Mouse (Mus musculus) gastrocnemius, adult 2 months (tissue): ENCODE results near the gene Slc36a2. TPM values are rescaled to one million over a fixed set of nuclear protein-coding genes. Genes with fewer than 3 reads are reported as not detected.
"Not testable (repeated sequence)": the region's sequence is repeated elsewhere in the genome, so short reads cannot be mapped to it uniquely, and the experiment has no call there.

ENCODE experiments used
- DNase-seq: peaks from one replicate; pipeline ENCODE4 v3.0.0; 2022
- H3K27ac ChIP-seq: fragments of 200-600 bp; 2 replicates; pipeline ENCODE4 v1.8.1; 2022; ENCODE audit warnings: mild to moderate bottlenecking
- H3K4me3 ChIP-seq: fragments of 200-600 bp; 2 replicates; pipeline ENCODE4 v1.8.1; 2022; ENCODE audit warnings: mild to moderate bottlenecking, moderate library complexity
- CTCF ChIP-seq: fragments of 200-600 bp; IDR thresholded peaks from 2 replicates; pipeline ENCODE4 v1.8.1; 2022; ENCODE audit warnings: antibody characterized with exemption, mild to moderate bottlenecking, moderate library complexity
- intact Hi-C: fragments of 180-260 bp; cut with DNase I; formaldehyde crosslinking; loops from one replicate; pipeline ENCODE4 v1.15.1; 2025
- total RNA-seq, 2 experiments: library from RNA; stranded (reverse); gene quantifications; 2 replicates each; pipeline ENCODE4 v1.2.3; 2021

The Slc36a2 gene
- total RNA-seq, 2 experiments from 2014 or later: 0.15 to 0.61 TPM

DNA sequence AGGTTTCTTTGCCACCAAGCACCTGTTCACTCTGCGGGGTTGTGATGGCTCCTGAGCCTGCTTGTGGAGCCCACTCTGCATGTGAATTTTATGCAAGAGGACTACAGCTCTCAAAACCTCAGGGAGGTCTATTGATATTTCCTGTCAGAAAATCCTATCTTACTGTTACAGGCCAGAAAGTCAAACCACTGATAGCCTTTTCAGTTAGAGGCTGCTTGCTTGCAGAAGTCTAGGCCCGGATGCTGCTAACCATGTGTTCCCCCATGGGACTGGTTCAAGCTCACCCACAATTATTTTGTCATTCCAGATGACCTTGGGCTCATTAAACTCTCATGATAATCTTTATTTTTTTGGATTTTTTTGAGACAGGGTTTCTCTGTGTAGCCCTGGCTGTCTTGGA lies 67.8 kb downstream of the Slc36a2 start:
- no peak for TF ChIP-seq CTCF
- Histone ChIP-seq H3K27ac (no peak overlapping the region), H3K4me3 (no peak overlapping the region)
- no peak for DNase-seq
- intact Hi-C loops: no loop called here

GRCm38 (mm10) chr11:55116004-55116403 lies 68.9 kb downstream of the Slc36a2 start:
- intact Hi-C loops: no loop called here
- no peak for DNase-seq
- Histone ChIP-seq H3K27ac (no peak overlapping the region), H3K4me3 (no peak overlapping the region)
- TF ChIP-seq CTCF: no peak

GRCm38 (mm10) chr11:55114291-55114690 lies 70.6 kb downstream of the Slc36a2 start:
- intact Hi-C loops: no loop called here
- Histone ChIP-seq H3K4me3 (no peak overlapping the region), H3K27ac (no peak overlapping the region)
- no peak for TF ChIP-seq CTCF
- no peak for DNase-seq

DNA sequence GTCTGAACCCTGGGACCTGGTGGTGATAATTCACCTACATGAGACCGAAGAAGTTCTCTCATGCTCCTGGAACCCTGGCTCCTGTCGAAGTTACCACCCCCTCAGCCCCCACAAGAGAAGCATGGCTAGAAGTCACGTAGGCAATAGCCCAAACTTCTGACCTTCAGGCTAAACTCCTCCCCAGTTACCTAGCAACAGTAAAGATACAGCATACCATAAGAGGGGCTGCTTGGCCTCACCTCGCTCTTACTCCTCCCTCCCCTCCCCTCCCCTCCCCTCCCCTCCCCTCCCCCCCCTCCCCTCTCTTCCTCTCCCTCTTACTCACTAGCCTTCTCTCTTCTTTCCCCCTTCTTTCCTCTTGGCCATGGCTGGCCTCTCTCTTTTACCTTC lies 71.0 kb downstream of the Slc36a2 start:
- DNase-seq, H3K27ac ChIP-seq, intact Hi-C loops, H3K4me3 ChIP-seq: not testable (repeated sequence)

DNA sequence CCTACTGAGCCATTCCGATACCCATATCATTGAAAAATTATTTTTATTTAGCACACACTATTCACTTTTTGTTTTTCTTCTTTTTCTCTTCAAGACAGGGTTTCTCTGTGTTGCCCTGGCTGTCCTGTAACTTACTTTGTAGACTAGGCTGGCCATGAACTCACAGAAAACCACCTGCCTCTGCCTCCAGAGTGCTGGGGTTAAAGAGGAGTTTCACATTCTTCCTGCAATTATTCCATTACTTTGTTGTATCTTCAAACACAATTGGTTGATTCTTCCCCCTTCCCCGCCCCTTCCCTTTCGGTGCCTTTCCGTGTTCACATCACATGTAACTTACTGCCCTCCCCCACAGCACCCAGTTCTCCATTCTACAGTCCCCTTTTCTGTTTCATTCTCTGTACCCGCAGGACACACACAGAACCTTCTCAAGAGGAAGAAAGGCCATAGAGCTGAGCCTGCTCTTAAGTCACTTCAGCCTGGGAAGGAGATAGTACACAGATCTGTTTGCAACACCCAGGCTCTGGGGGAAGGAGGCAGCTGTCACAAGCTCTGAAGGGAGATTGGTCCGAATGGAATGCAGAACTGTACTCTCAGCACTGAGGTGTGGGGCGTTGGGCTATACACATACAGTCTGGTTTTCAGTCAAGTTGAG lies 71.5 kb downstream of the Slc36a2 start:
- Histone ChIP-seq H3K4me3 (no peak overlapping the region), H3K27ac (no peak overlapping the region)
- intact Hi-C loops: no loop called here
- DNase-seq: no peak
- TF ChIP-seq CTCF: no peak

DNA sequence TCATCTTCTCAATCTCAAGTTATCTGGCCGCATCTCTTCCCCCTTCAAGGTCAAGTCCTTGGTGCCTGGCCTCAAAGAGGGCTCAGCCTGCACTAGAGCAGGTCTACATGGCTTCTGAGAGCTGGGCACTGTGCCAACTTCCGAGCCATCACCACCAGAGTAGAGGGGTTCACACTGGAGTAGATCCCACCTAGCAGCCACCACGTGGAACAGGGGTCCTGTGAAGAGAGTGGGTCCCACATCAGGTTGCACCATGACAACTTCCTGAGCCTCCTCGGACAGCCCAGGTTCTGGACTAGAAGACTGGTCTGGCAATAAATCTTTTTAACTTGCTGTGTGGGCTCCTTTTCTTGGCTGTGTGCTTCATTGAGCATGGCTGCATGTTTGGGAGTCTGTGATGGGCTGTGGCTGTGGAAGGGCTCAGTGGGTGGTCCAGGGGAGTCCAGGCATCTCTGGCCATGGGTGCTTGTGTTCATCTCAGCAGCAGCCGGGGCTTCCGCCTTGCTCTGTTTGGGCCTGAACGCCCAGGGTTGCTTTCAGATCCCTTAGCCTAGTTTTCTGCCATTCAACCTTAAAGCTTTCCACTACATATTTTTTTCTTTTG lies 74.2 kb downstream of the Slc36a2 start:
- no peak overlapping the region for H3K4me3 ChIP-seq
- TF ChIP-seq CTCF: no peak
- intact Hi-C loops: no loop called here
- DNase-seq: no peak
- H3K27ac ChIP-seq: no peak overlapping the region

DNA sequence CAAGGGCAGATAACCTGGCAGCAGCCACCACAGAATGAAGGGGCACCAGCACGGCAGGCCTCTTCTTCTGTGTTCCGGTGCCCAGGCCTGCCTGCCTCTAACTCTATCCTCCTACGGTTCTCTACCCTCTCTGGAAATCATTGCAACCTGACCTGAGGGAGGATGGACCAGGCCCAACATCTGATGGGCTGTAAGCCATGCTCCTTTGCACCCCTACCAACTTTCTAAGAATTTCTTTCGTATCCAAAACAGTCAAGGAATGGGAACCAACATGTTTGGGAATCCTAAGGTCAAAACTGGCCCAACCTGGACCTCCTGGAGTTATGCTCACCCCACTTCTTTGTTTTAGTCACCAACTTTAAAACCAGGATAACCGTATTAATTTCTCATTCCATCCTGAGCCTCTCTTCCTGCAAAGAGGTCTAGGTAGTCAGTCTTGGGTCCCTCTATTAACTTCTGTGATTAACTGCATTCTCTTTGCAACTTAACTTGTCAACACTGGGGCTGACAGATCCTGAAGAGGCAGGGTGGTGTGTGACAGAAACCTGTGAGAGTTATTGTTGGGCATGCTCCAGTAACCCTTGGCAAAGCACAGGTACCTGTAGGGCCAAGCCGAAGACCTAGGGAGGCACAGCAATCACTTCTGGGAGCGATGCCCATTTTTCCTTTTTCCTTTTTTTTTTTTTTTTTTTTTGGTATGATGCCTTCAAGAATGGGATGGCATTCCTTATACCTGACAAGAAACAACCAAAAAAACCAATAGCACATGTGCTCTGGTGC lies 75.2 kb downstream of the Slc36a2 start:
- no peak overlapping the region for H3K4me3 ChIP-seq
- no peak for DNase-seq
- no peak overlapping the region for H3K27ac ChIP-seq
- TF ChIP-seq CTCF: no peak
- intact Hi-C loops: no loop called here

Other genes with a start within 250 kb of the Slc36a2 start
- gene Tnip1, start 222.2 kb downstream of the Slc36a2 start, total RNA-seq: 10 to 100 TPM; 29.8 to 31.7 TPM
- 100 to 1,000 TPM; 166 to 187 TPM for gene Anxa6, start 151.6 kb downstream of the Slc36a2 start, total RNA-seq
- gene Ccdc69, start 106.9 kb downstream of the Slc36a2 start, total RNA-seq: 1 to 10 TPM; 3.6 to 3.9 TPM
- gene Gm2a, start 87.0 kb downstream of the Slc36a2 start, total RNA-seq: 1 to 10 TPM; 6.5 to 6.7 TPM
- not detected for gene Slc36a3, start 33.4 kb downstream of the Slc36a2 start, total RNA-seq
- 1 to 10 TPM; 6.2 TPM for gene Slc36a1, start 19.3 kb upstream of the Slc36a2 start, total RNA-seq
- under 1 TPM; 0.03 TPM for gene Fat2, start 151.5 kb upstream of the Slc36a2 start, total RNA-seq
- gene Sparc, start 238.1 kb upstream of the Slc36a2 start, total RNA-seq: 100 to 1,000 TPM; 276 to 473 TPM